Mouse (Mus musculus): ENCODE measurements at regions not wholly inside any gene's neighbourhood (a gene's known extent, or its start where the extent isn't known, plus 50 kb on each side); places are given as distances from the start of the nearest gene placed in this dataset.

GRCm38 (mm10) chr1:43377491-43378263, 66.7 kb upstream of the Nck2 start:
- H3K4me3 ChIP-seq (replicated peaks; ENCODE audit: low read length), result no peak overlapping the region
- no peak overlapping the region for H3K9ac ChIP-seq (replicated peaks; ENCODE audit: low read depth, low read length)
- no peak overlapping the region for H3K27ac ChIP-seq (ENCODE audit: low read length)
- no peak for ATAC-seq
- no peak overlapping the region for H3K4me2 ChIP-seq (ENCODE audit: low read length)
- no peaks in the 10 kb centered on the region for H3K9me3 ChIP-seq (ENCODE audit: control insufficient read depth, low read length)
- 90% methylated on average over 4 of the region's 4 CpGs for WGBS
- no peaks in the 10 kb centered on the region for H3K4me1 ChIP-seq (replicated peaks; ENCODE audit: control insufficient read depth, insufficient read depth, low read length)
- H3K36me3 ChIP-seq (ENCODE audit: control insufficient read depth, insufficient read depth), result no peaks in the 10 kb centered on the region
- H3K27me3 ChIP-seq (replicated peaks; ENCODE audit: control insufficient read depth, insufficient read depth, low read length), result no peaks in the 10 kb centered on the region

- no peak overlapping the region for H3K9ac ChIP-seq (replicated peaks; ENCODE audit: low read depth, low read length)
- H3K9me3 ChIP-seq (ENCODE audit: control insufficient read depth, low read length), result no peaks in the 10 kb centered on the region
- no peak overlapping the region for H3K27ac ChIP-seq (ENCODE audit: low read length)
- H3K27me3 ChIP-seq (replicated peaks; ENCODE audit: control insufficient read depth, insufficient read depth, low read length), result no peaks in the 10 kb centered on the region
- no peak overlapping the region for H3K4me3 ChIP-seq (replicated peaks; ENCODE audit: low read length)
- H3K4me2 ChIP-seq (ENCODE audit: low read length), result no peak overlapping the region
- no peaks in the 10 kb centered on the region for H3K36me3 ChIP-seq (ENCODE audit: control insufficient read depth, insufficient read depth)
- ATAC-seq, result no peak
- no peaks in the 10 kb centered on the region for H3K4me1 ChIP-seq (replicated peaks; ENCODE audit: control insufficient read depth, insufficient read depth, low read length)
These were observed 59.4 kb upstream of the Nck2 start for GRCm38 (mm10) chr1:43385008-43385407.

GRCm38 (mm10) chr1:43394035-43394434, 50.3 kb upstream of the Nck2 start:
- H3K9ac ChIP-seq (replicated peaks; ENCODE audit: low read depth, low read length), result no peak overlapping the region
- H3K4me3 ChIP-seq (replicated peaks; ENCODE audit: low read length), result no peak overlapping the region
- no peak for ATAC-seq
- no peaks in the 10 kb centered on the region for H3K4me1 ChIP-seq (replicated peaks; ENCODE audit: control insufficient read depth, insufficient read depth, low read length)
- no peaks in the 10 kb centered on the region for H3K27me3 ChIP-seq (replicated peaks; ENCODE audit: control insufficient read depth, insufficient read depth, low read length)
- WGBS, result 89% methylated on average over 2 of the region's 2 CpGs
- H3K9me3 ChIP-seq (ENCODE audit: control insufficient read depth, low read length), result no peaks in the 10 kb centered on the region
- H3K36me3 ChIP-seq (ENCODE audit: control insufficient read depth, insufficient read depth), result no peaks in the 10 kb centered on the region
- no peak overlapping the region for H3K4me2 ChIP-seq (ENCODE audit: low read length)
- no peak overlapping the region for H3K27ac ChIP-seq (ENCODE audit: low read length)

All from forebrain, embryonic 16.5 days (tissue).